Mouse (Mus musculus): Measurements from ENCODE around the gene Sox2. TPM values are rescaled to one million over a fixed set of nuclear protein-coding genes. Genes with fewer than 3 reads are reported as not detected.

Gene Sox2
- polyA plus RNA-seq (2016; fragmentation: Nextera tagmentation; extraction: Ambion mirVana): 28.8 and 31.9 TPM in 2 replicates

DNA sequence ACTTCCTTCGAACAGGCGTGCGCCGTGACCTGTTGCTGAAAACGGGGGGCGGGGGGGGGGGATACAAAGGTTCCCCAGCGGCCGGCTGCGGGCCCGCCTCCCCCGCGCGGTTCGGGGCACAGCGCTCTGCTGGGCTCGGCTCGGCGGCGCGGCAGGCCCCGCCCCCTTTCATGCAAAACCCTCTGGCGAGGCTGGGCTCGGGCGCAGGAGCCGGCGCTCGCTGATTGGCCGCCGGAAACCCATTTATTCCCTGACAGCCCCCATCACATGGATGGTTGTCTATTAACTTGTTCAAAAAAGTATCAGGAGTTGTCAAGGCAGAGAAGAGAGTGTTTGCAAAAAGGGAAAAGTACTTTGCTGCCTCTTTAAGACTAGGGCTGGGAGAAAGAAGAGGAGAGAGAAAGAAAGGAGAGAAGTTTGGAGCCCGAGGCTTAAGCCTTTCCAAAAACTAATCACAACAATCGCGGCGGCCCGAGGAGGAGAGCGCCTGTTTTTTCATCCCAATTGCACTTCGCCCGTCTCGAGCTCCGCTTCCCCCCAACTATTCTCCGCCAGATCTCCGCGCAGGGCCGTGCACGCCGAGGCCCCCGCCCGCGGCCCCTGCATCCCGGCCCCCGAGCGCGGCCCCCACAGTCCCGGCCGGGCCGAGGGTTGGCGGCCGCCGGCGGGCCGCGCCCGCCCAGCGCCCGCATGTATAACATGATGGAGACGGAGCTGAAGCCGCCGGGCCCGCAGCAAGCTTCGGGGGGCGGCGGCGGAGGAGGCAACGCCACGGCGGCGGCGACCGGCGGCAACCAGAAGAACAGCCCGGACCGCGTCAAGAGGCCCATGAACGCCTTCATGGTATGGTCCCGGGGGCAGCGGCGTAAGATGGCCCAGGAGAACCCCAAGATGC, at the start of gene Sox2:
Sox2 (plus strand) TSS at position 680 of the 895 bp plus-strand sequence.
- peaks cover 39% of the 10 kb centered on the region for H3K27me3 ChIP-seq (ENCODE audit: low read depth, poor library complexity, severe bottlenecking)
- peak within 1 kb of the TSS; percentile 100 for H3K27ac ChIP-seq (replicated peaks)
- H3K9me3 ChIP-seq (replicated peaks): no peaks in the 10 kb centered on the region
- H3K4me1 ChIP-seq: peaks cover 46% of the 10 kb centered on the region
- peak within 1 kb of the TSS; percentile 99 for H3K4me3 ChIP-seq
- 0% methylated on average over 86 of the region's 86 CpGs for WGBS
- DNase-seq (ENCODE audit: low spot score): peak; percentile 93
- H3K36me3 ChIP-seq: peaks cover 26% of the 10 kb centered on the region

DNA sequence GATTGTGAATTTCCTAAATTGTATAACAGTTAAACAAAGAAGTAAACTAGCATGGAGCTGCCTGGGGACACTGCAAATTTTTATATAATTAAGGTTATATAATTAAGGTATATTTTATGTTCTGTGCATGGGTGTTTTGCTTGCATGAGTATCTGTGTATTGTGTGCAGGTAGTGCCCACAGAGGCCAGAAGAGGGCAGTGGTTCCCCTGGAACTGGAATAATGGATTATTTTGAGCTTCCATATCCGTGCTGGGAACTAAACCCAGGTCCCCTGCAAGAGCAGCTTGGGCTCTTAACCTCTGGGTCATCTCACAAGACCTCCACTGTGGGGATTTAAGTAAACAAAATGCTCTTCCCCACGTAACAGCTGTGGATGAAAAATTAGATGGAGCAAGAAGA, 49.1 kb upstream of the Sox2 start:
- 80% methylated on average over 2 of the region's 2 CpGs for WGBS
- H3K36me3 ChIP-seq: peaks cover 40% of the 10 kb centered on the region

DNA sequence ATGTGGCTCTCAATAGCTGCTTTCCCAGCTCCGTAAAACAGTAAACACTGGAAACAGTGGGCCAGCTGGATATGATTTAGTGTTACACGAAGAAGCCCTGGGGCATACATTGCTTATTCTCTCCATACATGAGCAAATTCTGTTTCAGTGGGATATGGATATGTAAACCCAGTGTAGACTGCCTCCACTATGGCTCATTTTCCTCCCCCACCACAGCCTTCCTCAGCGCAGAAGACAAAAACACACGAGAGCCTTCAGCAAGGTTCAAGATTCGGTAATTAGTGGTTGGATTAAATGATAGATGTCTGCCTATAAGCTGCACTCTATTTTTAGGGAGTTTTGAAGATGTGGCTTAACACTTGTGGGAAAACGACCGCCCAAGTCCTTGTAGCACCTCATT, 36.1 kb upstream of the Sox2 start:
- no peaks in the 10 kb centered on the region for H3K4me1 ChIP-seq
- H3K36me3 ChIP-seq: peaks cover 65% of the 10 kb centered on the region
- no peaks in the 10 kb centered on the region; the same call in 1 of the 2 replicates for H3K9me3 ChIP-seq (replicated peaks)
- WGBS: 85% methylated on average over 7 of the region's 7 CpGs
- no peak overlapping the region for H3K4me3 ChIP-seq
- H3K27ac ChIP-seq (replicated peaks): no peak overlapping the region
- DNase-seq (ENCODE audit: low spot score): no peak
- H3K27me3 ChIP-seq (ENCODE audit: low read depth, poor library complexity, severe bottlenecking): no peaks in the 10 kb centered on the region

More for the DNA sequence above, 49.1 kb upstream of the Sox2 start:
- H3K27me3 ChIP-seq (ENCODE audit: low read depth, poor library complexity, severe bottlenecking): no peaks in the 10 kb centered on the region
- peaks cover 6% of the 10 kb centered on the region for H3K4me1 ChIP-seq
- H3K27ac ChIP-seq (replicated peaks): no peak overlapping the region
- no peak for DNase-seq (ENCODE audit: low spot score)
- H3K9me3 ChIP-seq (replicated peaks): 0 out of 2 replicates have a peak, but pooled peaks cover 6% of the 10 kb centered on the region
- no peak overlapping the region for H3K4me3 ChIP-seq

DNA sequence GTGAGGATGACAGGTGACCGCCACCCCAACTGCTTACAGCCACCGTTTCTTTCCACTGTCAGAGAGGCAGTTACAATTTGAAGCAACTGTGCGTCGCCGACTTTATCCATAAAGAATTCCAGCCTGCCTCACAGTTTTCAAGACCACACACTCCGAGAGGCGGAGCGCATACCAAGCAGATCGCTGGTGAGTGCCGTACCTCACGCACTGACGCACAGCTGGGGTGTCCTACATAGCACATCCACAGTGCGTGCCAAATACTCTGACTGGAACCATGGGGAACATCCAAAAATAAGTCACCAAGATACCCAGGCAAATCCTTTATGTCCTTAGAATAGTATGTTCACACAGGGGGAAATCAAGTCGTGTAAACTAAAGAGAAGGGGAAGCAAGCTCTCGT, 34.7 kb upstream of the Sox2 start:
- no peak overlapping the region for H3K27ac ChIP-seq (replicated peaks)
- H3K36me3 ChIP-seq: peaks cover 68% of the 10 kb centered on the region
- WGBS: 70% methylated on average over 15 of the region's 15 CpGs
- no peak for DNase-seq (ENCODE audit: low spot score)
- no peaks in the 10 kb centered on the region for H3K27me3 ChIP-seq (ENCODE audit: low read depth, poor library complexity, severe bottlenecking)
- no peaks in the 10 kb centered on the region for H3K4me1 ChIP-seq
- no peak overlapping the region for H3K4me3 ChIP-seq
- H3K9me3 ChIP-seq (replicated peaks): no peaks in the 10 kb centered on the region; the same call in 1 of the 2 replicates

DNA sequence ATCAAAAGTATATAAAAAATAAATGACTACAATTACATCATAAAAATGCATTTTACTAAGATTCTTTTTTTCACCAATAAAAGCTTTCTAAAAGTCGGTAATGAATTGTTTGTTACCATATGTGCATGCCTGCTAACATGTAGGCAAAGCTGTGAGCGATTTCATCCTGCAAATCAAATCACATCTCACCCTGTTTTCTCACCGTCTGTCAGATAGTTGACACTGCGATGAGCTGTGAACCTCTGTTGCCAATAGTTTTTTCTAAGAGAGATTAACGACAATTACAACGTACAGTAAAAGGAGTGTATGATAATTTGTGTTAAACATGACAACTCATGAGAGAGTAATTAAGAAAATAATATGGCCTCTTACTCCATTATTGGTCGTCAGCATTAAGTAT, 31.3 kb upstream of the Sox2 start:
- WGBS: 90% methylated on average over 7 of the region's 7 CpGs
- DNase-seq (ENCODE audit: low spot score): no peak
- Histone ChIP-seq H3K4me1 (no peaks in the 10 kb centered on the region), H3K9me3 (replicated peaks) (no peaks in the 10 kb centered on the region), H3K36me3 (peaks cover 50% of the 10 kb centered on the region), H3K4me3 (no peak overlapping the region), H3K27me3 (ENCODE audit: low read depth, poor library complexity, severe bottlenecking) (no peaks in the 10 kb centered on the region), H3K27ac (replicated peaks) (no peak overlapping the region)

DNA sequence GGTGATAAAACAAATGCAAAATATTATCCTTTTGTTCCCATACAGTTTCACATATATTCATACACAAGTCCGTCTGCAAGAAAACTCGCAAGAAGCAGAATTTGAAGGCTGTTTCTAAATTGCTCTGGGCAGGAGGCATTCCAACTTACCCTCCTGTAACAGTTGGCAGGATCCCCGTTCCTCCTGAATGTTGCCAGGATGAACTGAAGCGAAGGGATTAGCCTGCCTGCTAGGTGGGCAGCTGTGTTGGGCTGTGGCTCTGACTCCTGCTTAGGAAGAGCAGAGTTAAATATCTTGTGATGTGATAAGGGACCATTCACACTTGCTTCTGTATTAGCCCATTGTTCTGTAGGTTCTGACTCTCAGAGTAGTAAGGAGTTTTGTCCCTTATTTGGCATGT, 30.1 kb upstream of the Sox2 start:
- peaks cover 50% of the 10 kb centered on the region for H3K36me3 ChIP-seq
- H3K4me3 ChIP-seq: no peak overlapping the region
- H3K27ac ChIP-seq (replicated peaks): no peak overlapping the region
- H3K4me1 ChIP-seq: no peaks in the 10 kb centered on the region
- no peaks in the 10 kb centered on the region for H3K9me3 ChIP-seq (replicated peaks)
- no peaks in the 10 kb centered on the region for H3K27me3 ChIP-seq (ENCODE audit: low read depth, poor library complexity, severe bottlenecking)
- no peak for DNase-seq (ENCODE audit: low spot score)
- 77% methylated on average over 4 of the region's 4 CpGs for WGBS

DNA sequence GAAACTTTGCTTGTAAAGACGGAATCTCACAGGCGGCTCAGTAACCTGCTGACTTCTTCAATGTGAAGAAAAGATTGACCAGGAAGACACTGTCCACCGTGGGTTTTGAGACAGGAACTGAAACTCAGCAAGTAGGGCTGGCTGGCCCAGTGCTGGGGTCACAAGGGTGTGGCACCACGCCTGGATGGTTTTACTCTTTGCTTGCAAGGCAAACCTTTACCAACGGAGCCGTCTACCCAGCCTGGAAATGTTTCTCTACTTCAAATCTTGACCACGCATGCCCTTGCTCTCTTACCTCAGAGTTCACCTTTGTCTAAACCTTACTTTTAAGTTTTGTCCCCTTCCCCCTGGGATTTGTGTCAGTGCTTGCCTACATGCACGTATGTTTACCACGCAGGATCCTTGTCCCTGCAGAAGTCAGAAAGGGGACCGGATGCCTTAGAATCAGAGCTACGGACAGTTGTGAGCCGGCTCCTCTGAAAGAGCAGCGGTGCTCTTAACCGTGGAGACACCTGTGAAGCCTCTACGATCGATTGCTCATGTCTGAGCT, 25.4 kb upstream of the Sox2 start:
- Histone ChIP-seq H3K9me3 (replicated peaks) (0 out of 2 replicates have a peak, but pooled peaks cover 4% of the 10 kb centered on the region), H3K27me3 (ENCODE audit: low read depth, poor library complexity, severe bottlenecking) (no peaks in the 10 kb centered on the region), H3K36me3 (peaks cover 45% of the 10 kb centered on the region), H3K4me1 (peaks cover 6% of the 10 kb centered on the region), H3K4me3 (no peak overlapping the region), H3K27ac (replicated peaks) (no peak overlapping the region)
- 91% methylated on average over 16 of the region's 16 CpGs for WGBS
- DNase-seq (ENCODE audit: low spot score): no peak

DNA sequence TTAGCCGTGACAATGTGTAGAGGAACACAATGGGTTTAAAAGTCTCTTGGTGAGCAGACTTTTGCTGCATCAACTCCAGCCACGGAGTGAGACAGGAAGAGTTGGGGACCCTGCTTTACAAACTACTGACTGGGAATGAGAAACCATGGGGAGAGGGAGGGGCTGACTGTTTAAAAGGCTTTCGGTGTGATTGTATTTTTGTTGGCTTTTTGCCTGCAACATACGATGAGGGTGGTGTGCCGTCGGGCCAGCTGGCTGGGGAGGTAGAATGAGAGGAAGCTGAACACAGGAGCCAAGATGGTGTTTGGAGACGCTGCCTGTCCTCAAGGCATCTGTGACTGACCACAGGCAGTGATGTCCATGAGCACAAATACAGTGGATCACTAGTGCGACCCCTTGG, 23.7 kb upstream of the Sox2 start:
- Histone ChIP-seq H3K27me3 (ENCODE audit: low read depth, poor library complexity, severe bottlenecking) (no peaks in the 10 kb centered on the region), H3K4me3 (no peak overlapping the region), H3K4me1 (peaks cover 17% of the 10 kb centered on the region), H3K9me3 (replicated peaks) (0 out of 2 replicates have a peak, but pooled peaks cover 4% of the 10 kb centered on the region), H3K27ac (replicated peaks) (no peak overlapping the region), H3K36me3 (peaks cover 41% of the 10 kb centered on the region)
- no peak for DNase-seq (ENCODE audit: low spot score)
- 89% methylated on average over 8 of the region's 8 CpGs for WGBS

DNA sequence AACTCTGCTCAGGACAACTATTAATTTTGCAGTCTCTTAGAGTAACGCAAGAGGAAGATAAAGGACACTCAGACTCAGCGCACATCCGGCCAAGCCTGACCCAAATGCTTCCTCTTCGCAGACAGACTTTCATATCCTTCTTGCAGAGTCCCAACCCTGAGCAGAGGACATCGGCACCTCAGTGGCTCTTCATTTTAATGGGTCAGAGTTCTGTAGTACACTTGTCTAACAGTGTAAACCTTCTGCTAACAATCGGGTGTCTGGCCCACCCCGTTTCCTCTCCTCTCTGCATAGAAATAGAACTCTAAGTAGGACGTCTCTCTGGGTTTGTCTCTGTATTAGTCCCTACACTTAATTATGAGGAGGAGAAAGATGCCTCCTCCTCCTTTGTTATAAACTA, 20.2 kb upstream of the Sox2 start:
- 0 out of 2 replicates have a peak, but pooled peaks cover 4% of the 10 kb centered on the region for H3K9me3 ChIP-seq (replicated peaks)
- H3K27me3 ChIP-seq (ENCODE audit: low read depth, poor library complexity, severe bottlenecking): peaks cover 16% of the 10 kb centered on the region
- peaks cover 23% of the 10 kb centered on the region for H3K36me3 ChIP-seq
- peak overlapping the region; percentile 9; the same call in 1 of the 2 replicates for H3K4me3 ChIP-seq
- peaks cover 17% of the 10 kb centered on the region for H3K4me1 ChIP-seq
- peak overlapping the region; percentile 70 for H3K27ac ChIP-seq (replicated peaks)
- DNase-seq (ENCODE audit: low spot score): no peak
- WGBS: 35% methylated on average over 8 of the region's 8 CpGs

DNA sequence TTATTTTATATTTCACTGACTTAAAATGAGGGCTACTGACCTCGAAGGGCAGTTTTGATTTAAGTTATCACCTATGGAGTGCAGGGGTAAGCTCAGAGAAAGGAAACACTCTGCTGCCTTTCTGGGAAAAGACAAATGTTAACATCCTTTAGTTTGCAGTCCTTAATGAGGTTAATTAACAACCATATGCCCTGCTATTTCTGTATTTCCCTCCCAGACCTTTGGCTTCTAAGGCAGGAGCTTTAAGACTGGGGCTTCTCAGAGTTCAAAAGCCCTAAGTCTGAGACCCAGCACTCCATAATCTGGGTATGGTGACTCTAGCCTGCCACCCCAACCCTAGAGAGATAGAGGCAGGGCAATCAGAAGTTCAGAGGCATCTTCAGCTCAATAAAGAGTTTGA, 19.5 kb upstream of the Sox2 start:
- Histone ChIP-seq H3K27ac (replicated peaks) (no peak overlapping the region), H3K36me3 (peaks cover 15% of the 10 kb centered on the region), H3K27me3 (ENCODE audit: low read depth, poor library complexity, severe bottlenecking) (peaks cover 23% of the 10 kb centered on the region), H3K4me1 (peaks cover 17% of the 10 kb centered on the region), H3K4me3 (no peak overlapping the region), H3K9me3 (replicated peaks) (0 out of 2 replicates have a peak, but pooled peaks cover 4% of the 10 kb centered on the region)
- DNase-seq (ENCODE audit: low spot score): no peak
- WGBS: 52% methylated on average over 1 of the region's 1 CpGs

DNA sequence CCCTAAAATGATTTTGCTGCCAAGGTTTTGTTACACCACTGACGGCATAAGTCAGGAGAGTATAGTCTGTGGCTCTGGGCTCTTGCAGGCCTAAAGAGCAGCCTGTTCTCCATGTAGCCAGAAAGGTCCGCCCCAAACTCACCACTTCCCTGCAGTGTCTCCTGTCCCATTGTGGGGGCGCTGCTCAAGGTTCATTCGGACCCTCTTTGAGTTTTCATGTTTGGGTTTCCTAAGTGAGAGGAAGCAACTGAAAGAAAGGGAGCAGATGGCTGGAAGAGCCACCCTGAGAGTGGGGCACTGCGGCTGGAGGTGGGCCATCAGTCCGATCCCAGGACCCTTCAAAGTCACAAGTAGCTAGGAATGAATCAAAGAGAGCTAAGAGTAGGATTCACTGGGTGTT, 13.2 kb upstream of the Sox2 start:
- Histone ChIP-seq H3K4me3 (0 out of 2 replicates have a peak overlapping the region, but pooled peaks have one; percentile 14), H3K36me3 (no peaks in the 10 kb centered on the region), H3K9me3 (replicated peaks) (no peaks in the 10 kb centered on the region), H3K27ac (replicated peaks) (peak overlapping the region; percentile 93), H3K4me1 (peaks cover 54% of the 10 kb centered on the region), H3K27me3 (ENCODE audit: low read depth, poor library complexity, severe bottlenecking) (peaks cover 68% of the 10 kb centered on the region)
- WGBS: 59% methylated on average over 6 of the region's 6 CpGs
- no peak for DNase-seq (ENCODE audit: low spot score)

DNA sequence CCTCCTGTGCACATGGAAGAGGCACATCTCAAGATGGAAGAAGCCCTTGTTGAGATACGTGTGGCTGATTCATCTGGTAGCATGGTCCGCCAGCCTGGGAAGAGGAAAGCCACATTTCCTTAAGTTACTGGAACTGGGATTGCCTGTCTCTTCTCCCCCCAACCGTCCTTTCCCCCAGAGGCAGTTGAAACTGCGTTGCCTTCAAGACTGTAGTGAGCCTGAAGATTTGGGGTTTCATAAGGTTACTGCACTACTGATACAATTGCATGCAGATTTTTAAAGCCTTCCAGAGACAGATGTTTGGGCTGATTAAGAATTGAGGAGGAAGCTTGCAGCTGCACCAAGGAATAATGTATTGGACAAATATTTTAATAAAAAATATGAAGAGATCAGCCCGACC, 12.7 kb upstream of the Sox2 start:
- peaks cover 59% of the 10 kb centered on the region for H3K4me1 ChIP-seq
- H3K36me3 ChIP-seq: no peaks in the 10 kb centered on the region
- no peak for DNase-seq (ENCODE audit: low spot score)
- peaks cover 69% of the 10 kb centered on the region for H3K27me3 ChIP-seq (ENCODE audit: low read depth, poor library complexity, severe bottlenecking)
- peak overlapping the region; percentile 93 for H3K27ac ChIP-seq (replicated peaks)
- WGBS: 23% methylated on average over 5 of the region's 5 CpGs
- 0 out of 2 replicates have a peak overlapping the region, but pooled peaks have one; percentile 14 for H3K4me3 ChIP-seq
- no peaks in the 10 kb centered on the region for H3K9me3 ChIP-seq (replicated peaks)

DNA sequence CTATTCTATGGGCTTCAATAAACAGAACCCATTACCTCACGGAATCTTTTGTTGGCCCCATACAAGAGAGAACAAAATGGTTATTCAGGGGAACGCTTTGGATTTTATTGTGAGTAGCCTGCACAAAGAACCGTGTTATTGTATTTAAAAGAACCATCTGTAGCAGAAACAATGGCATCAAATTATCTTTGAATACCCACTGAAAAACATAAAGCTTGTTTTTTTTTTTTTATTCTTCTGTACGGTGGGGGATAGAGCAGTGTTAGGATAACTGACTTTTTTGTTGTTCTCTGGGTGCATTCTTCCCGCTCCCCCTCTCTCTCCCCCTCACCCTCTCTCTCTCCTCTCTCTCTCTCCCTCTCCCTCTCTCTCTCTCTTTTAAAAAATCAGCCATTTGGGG, 12.3 kb upstream of the Sox2 start:
- peaks cover 68% of the 10 kb centered on the region for H3K27me3 ChIP-seq (ENCODE audit: low read depth, poor library complexity, severe bottlenecking)
- peak overlapping the region; percentile 61 for H3K4me3 ChIP-seq
- DNase-seq (ENCODE audit: low spot score): no peak
- H3K9me3 ChIP-seq (replicated peaks): no peaks in the 10 kb centered on the region
- 11% methylated on average over 5 of the region's 5 CpGs for WGBS
- peak overlapping the region; percentile 93 for H3K27ac ChIP-seq (replicated peaks)
- no peaks in the 10 kb centered on the region for H3K36me3 ChIP-seq
- H3K4me1 ChIP-seq: peaks cover 63% of the 10 kb centered on the region
